Mouse (Mus musculus): ENCODE data around the gene Gm11549.

Gene Gm11549

GRCm38 (mm10) chr3:36521073-36522060 is at the start of gene Gm11549:
TSS of gene Gm11549 (minus strand) at chr3:36521813.
- peak; percentile 60 for DNase-seq (ENCODE audit: extremely low spot score, low spot score)

- no peak for DNase-seq (ENCODE audit: extremely low spot score, low spot score)
These were observed 48.2 kb upstream of the Gm11549 start for GRCm38 (mm10) chr3:36569836-36570235.

GRCm38 (mm10) chr3:36563666-36564065 is 42.1 kb upstream of the Gm11549 start:
- DNase-seq (ENCODE audit: extremely low spot score, low spot score): no peak

DNA sequence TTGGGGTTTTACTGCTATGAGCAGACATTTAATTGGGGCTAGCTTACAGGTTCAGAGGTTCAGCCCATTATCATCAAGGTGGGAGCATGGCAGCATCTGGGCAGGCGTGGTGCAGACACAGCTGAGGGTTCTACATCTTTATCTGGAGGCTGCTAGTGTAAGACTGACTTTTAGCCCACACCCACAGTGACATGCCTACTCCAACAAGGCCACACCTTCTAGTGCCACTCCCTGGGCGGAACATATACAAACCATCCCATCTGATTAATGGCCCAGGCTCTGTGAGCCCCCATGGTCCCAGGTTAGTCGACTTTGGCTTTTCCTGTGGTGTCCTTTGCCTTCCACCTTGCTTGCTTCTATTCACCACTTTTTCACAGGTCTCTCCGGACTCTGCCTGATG is 38.0 kb upstream of the Gm11549 start:
- DNase-seq (ENCODE audit: extremely low spot score, low spot score): no peak

- no peak for DNase-seq (ENCODE audit: extremely low spot score, low spot score)
These were observed 36.0 kb upstream of the Gm11549 start for GRCm38 (mm10) chr3:36557601-36558000.

DNA sequence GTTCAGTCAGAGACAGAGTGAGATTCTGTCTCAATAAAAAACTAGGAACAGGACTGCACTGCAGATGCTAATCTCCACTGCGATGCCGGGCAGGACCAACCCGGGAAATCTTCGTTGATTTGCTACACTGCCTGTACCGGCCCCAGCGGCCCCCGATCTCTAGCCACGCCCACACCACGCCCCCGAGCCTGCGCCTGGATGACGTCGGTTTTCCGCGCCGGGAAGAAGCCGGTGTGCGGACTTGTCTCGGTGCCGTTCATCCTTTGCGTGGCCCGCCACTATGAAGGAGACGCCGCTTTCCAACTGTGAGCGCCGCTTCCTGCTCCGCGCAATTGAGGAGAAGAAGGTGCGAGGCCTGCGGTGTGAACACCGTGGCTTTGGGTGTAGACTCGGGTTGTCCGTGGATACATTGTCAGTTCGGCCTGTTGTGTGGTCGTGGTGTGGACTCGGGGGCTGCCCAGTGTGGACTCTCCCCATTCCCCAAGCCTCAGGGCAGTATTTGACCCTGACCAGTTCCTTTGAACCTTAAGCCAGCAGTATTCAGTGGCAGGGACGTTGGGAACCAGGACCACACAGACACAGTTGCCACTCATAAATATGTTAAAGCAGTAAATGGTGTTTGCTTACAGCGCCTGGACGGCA is 30.9 kb upstream of the Gm11549 start, which contains the start of gene Exosc9:
Gene Exosc9, plus strand, starts transcription at position 201 of the 642 bp plus-strand sequence.
- peak; percentile 98 for DNase-seq (ENCODE audit: extremely low spot score, low spot score)

- DNase-seq (ENCODE audit: extremely low spot score, low spot score): peak; percentile 45
These were observed 30.3 kb upstream of the Gm11549 start for GRCm38 (mm10) chr3:36551851-36552384.

DNA sequence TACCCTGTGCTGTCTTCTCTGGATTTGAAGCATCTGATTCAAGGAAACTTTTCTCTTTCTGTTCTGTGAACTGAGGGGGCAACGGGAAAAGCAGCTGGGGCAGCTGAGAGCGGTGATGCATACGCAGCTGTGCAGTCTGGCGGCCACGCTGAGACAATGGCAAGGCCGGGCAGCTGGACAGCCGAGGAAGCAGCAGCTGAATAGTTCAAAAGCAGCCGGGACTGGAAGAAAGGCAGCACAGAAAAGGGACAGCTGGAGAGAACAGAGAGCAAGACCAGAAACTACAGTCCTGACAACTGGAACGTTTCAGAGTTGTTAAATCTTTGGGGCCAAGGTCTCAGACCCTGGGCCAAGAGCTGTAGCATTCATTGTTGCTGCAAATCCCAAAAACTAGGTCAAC is 29.7 kb upstream of the Gm11549 start:
- DNase-seq (ENCODE audit: extremely low spot score, low spot score): peak; percentile 55

- DNase-seq (ENCODE audit: extremely low spot score, low spot score): no peak
These were observed 23.3 kb upstream of the Gm11549 start for GRCm38 (mm10) chr3:36544961-36545360.

DNA sequence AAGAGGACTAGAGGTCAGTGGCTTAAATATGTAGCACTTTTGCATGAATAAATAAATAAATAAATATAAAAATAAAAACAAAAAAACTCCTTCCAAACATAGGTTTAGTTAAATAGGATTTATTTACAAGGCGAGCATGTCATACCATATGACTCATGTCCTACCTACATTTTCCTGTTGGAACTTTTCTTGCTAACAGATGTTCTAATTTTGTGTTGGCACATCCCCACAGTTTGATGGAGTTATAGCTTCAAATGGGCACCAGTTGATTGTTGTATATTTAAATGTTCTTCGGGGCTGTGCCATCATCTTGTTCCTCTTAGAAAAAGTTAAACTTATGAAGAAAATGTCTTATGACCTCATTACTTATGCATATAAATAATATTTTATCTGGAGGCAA is 19.8 kb upstream of the Gm11549 start:
- DNase-seq (ENCODE audit: extremely low spot score, low spot score): no peak

DNA sequence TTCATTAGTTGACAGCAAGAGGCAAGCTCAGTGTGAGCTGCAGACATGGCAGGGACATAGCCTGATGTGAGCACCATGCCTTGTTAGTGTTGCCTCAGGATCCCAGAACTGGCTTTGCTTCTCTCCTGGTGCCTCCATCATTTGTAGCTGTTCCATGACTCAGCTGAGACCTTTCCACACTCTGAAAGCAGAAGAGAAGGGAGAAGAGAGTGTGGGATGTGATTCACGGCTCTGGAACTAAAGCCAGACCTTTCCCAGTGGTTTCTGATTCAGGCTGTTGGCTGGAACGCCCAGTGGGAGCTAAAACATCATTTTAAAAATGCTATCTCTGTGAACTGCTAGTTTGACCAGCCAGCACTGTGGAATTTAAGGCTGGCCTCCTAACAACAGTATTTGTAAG is 19.1 kb upstream of the Gm11549 start:
- no peak for DNase-seq (ENCODE audit: extremely low spot score, low spot score)

DNA sequence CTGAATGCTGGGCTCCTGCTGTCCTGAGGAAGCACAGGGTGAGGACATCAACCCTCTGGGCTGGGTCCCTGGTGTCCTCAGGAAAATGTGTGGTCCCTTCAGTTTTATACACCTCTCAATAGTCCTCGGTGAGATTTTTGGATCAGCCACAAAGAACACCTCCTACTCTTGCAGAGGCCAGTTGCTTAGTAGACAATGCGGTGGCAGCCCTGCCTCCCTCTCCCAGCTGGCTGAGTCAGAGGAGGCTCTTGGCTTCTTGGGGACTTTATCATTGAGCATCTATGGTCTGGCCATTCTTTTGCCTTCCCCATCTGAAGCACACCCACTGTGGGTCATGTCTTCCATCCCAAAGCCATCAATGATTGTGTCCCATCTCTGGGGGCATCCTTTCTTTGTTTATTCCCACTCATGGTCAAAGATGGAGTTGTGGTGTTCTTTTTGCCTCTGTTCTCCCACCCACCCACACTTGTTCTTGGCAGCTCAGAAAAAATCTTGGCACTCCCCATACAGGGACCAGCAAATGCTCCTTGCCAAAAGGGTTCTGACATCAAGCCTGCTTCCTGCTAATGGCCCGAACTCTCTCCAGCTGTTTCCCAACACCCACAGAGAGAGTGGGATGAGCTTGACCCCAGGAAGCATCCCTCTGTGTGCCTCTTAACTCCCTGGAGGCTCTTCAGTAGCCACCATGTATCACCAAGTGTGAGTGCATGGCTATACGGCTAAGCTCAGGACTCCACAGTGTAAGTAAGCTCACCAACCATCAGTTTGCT is 16.3 kb upstream of the Gm11549 start:
- no peak for DNase-seq (ENCODE audit: extremely low spot score, low spot score)

- no peak for DNase-seq (ENCODE audit: extremely low spot score, low spot score)
These were observed 14.4 kb upstream of the Gm11549 start for GRCm38 (mm10) chr3:36536041-36536440.

DNA sequence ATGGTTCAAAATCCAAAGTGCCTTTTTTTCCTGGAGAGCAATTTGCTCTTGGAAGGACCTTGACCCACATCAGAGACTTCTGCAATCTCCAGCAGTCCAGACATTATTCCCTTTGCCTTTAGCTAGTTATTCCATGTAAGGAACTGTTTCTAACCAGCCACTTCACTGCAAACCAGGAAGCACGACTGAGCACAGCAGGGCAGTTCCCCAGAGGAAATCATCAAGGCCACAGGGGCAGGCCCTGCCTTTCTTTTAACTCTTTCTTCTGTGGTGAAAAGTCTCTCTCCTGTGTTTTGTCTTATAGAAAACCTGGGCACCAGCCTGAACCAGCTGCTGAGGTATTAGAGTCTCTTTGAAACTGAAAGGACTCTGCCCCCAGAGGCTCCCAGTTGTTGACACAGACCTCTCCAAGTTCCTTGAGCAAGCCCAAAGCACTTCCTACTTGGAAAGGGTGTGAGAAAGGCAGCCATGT is 11.6 kb upstream of the Gm11549 start:
- no peak for DNase-seq (ENCODE audit: extremely low spot score, low spot score)

GRCm38 (mm10) chr3:36532738-36533137 is 11.1 kb upstream of the Gm11549 start:
- no peak for DNase-seq (ENCODE audit: extremely low spot score, low spot score)

DNA sequence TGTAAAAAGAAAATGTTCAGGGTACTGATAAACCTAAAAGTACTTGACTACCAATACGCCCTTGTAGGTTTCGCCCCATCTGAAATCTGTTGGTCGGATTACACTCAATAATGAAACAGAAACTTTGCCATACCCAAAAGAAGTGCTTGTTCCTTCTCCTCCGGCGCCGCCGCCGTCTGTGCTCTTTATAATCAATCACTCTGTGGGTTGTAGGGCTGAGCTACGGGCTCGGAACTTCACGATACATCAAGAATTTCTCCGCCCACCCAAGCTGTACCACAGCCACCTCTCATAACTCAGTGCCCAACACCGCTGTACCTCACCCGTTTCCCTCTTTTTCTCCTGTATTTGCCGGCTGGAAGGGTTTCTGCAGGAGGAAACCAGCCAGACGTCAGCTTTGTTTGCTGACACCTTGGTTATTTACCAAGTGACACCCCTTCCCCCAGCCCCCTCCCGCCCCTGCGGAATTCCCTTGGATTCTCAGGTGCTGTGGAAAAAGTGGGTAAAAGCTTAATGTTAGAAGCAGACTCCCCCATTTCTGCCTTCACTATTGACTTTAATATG is 10.4 kb upstream of the Gm11549 start:
- peak; percentile 45 for DNase-seq (ENCODE audit: extremely low spot score, low spot score)

DNA sequence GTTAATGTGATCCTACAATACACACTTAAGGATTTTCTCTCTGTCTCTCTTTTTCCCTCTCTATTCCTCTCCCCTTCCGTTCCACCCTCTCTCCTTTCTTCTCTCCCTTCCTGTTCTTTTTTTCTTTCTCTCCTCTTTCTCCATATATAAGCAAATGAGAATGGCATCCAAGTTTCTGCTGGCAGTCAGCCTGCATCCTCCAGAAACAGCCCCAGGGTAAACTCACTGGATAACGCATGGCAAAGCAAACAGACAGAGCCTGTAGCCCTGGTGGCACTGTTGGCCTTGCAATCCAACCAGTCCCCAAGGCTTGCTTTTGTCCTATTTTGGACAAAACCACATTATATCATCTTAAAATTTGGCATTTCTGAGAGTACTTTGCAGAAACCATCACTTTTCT is 9.6 kb upstream of the Gm11549 start:
- no peak for DNase-seq (ENCODE audit: extremely low spot score, low spot score)

- no peak for DNase-seq (ENCODE audit: extremely low spot score, low spot score)
These were observed 9.2 kb upstream of the Gm11549 start for GRCm38 (mm10) chr3:36530781-36531180.

DNA sequence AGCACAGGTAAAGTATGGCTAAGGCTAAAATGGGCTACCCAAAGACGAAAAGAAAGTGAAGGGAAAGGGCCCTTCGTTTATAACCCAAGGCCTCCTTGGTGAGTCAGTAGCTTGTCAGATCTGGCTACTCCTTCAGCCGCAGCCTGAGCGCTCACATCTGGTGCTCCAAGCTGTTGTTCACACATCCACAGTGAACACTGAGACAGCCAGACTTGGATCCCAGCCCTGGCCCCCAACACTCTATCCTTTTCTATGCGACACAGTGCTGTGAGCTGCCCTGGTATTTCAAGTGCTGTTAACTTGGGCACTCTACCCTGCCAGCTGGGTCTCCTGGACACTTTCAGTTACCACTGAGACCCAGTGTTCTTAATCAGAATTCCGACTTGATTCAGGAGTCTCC is 8.7 kb upstream of the Gm11549 start:
- no peak for DNase-seq (ENCODE audit: extremely low spot score, low spot score)

DNA sequence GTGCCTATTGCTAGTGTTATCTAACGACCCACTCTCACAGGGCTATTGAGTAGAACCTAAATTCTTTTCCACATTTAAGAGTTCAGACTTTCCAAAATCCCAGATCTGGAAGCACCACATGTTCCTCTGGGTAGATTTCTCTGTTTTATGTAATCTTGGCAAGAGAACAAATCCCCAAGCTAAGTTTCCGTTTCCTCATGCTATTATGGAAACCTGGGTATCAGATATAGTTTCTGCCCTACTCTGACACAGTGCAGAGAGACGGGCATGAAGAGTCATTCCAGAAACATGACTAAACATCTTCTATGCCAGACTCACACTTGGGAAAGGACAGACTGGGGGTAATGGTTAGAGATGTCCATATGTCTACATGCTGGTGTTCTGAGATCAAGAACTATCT is 2.9 kb upstream of the Gm11549 start:
- no peak for DNase-seq (ENCODE audit: extremely low spot score, low spot score)

DNA sequence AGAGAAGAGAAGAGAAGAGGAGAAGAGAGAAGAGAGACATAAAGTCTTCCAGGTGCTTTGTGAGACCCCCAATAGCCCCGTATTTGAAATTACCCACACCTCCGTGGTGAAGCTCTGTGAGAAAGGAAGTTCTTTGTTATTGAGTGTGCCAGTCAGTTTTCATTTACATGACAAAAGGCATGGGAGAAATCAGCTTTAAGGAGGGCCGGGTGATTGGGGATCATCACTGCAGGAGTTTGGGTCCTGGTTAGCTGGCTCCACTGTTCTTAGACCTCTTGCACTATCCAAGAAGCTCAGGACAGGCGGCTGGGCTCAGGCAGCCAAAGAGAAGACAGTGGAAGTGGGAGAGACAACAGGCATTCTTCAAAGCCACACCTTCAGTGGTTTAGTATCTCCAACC is 524 bp upstream of the Gm11549 start:
- DNase-seq (ENCODE audit: extremely low spot score, low spot score): no peak

All from neural tube, embryonic 10.5 days (tissue).